Mouse (Mus musculus): ENCODE data around the gene Pitpna. TPM values are rescaled to one million over a fixed set of nuclear protein-coding genes. Genes with fewer than 3 reads are reported as not detected.

Pitpna gene
- polyA plus RNA-seq, 1 experiment from 2014 or later = 99.5 TPM

GRCm38 (mm10) chr11:75560530-75561409 lies 27.1 kb upstream of the Pitpna start:
- WGBS = 76% methylated on average over 14 of the region's 14 CpGs
- no peaks in the 10 kb centered on the region for H3K27me3 ChIP-seq (ENCODE audit: control insufficient read depth, insufficient read depth, low read length)
- H3K4me1 ChIP-seq (replicated peaks; ENCODE audit: control insufficient read depth, insufficient read depth, low read length) = no peaks in the 10 kb centered on the region
- no peak overlapping the region for H3K4me2 ChIP-seq (replicated peaks; ENCODE audit: low read depth, low read length)
- H3K9ac ChIP-seq (ENCODE audit: low read depth, low read length) = no peak overlapping the region
- no peak overlapping the region for H3K27ac ChIP-seq (ENCODE audit: low read depth, low read length)
- ATAC-seq (ENCODE audit: low FRiP score) = no peak
- no peak overlapping the region for H3K4me3 ChIP-seq (ENCODE audit: low read depth, low read length)
- no peaks in the 10 kb centered on the region for H3K36me3 ChIP-seq (ENCODE audit: control insufficient read depth, insufficient read depth, low read length)
- no peaks in the 10 kb centered on the region for H3K9me3 ChIP-seq (ENCODE audit: control insufficient read depth, low read length)
- no peak for DNase-seq (ENCODE audit: low spot score)

DNA sequence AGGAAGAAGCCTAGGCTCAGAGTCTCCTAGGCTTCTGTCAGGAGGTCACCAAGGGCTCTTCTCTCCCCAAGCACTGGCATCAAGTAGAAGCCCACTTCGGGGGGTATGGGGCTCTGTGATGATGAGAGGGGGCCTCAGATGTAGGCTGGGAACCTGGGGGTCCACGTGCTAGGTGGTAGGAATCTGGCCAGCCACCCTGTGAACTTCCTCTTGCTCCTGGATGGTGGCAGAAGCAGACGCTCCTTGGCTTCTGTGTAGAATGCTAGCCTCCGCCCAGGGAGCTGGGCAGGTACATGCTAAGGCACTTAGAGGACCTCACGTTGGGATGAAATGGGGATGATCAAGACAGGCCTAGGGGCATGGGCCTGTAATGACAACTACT lies 26.5 kb upstream of the Pitpna start:
- no peaks in the 10 kb centered on the region for H3K27me3 ChIP-seq (ENCODE audit: control insufficient read depth, insufficient read depth, low read length)
- no peaks in the 10 kb centered on the region for H3K36me3 ChIP-seq (ENCODE audit: control insufficient read depth, insufficient read depth, low read length)
- H3K9ac ChIP-seq (ENCODE audit: low read depth, low read length) = no peak overlapping the region
- no peaks in the 10 kb centered on the region for H3K4me1 ChIP-seq (replicated peaks; ENCODE audit: control insufficient read depth, insufficient read depth, low read length)
- DNase-seq (ENCODE audit: low spot score) = no peak
- H3K4me2 ChIP-seq (replicated peaks; ENCODE audit: low read depth, low read length) = no peak overlapping the region
- ATAC-seq (ENCODE audit: low FRiP score) = no peak
- H3K9me3 ChIP-seq (ENCODE audit: control insufficient read depth, low read length) = no peaks in the 10 kb centered on the region
- H3K27ac ChIP-seq (ENCODE audit: low read depth, low read length) = no peak overlapping the region
- WGBS = 85% methylated on average over 5 of the region's 5 CpGs
- no peak overlapping the region for H3K4me3 ChIP-seq (ENCODE audit: low read depth, low read length)

DNA sequence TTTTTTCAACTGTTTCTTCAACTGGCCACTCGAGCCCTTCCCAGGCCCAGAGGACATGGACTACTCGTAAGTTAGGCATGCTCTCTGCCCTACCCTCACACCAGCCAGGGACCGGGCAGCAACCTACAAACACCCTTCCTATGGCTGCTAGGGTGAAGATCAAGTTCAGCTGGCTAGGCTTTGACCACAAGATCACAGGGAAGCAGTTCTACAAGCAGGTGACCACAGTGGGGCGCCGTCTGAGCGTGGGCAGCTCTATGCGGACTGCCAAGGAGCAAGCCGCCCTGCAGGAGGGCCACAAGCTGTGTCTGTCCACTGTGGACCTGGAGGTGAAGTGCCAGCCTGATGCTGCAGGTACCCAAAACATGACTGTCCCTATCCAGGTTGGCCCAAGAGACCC lies 25.1 kb upstream of the Pitpna start:
- Histone ChIP-seq H3K36me3 (ENCODE audit: control insufficient read depth, insufficient read depth, low read length) (no peaks in the 10 kb centered on the region), H3K4me3 (ENCODE audit: low read depth, low read length) (no peak overlapping the region), H3K9me3 (ENCODE audit: control insufficient read depth, low read length) (no peaks in the 10 kb centered on the region), H3K9ac (ENCODE audit: low read depth, low read length) (no peak overlapping the region), H3K27ac (ENCODE audit: low read depth, low read length) (no peak overlapping the region), H3K4me1 (replicated peaks; ENCODE audit: control insufficient read depth, insufficient read depth, low read length) (no peaks in the 10 kb centered on the region), H3K4me2 (replicated peaks; ENCODE audit: low read depth, low read length) (no peak overlapping the region), H3K27me3 (ENCODE audit: control insufficient read depth, insufficient read depth, low read length) (no peaks in the 10 kb centered on the region)
- 87% methylated on average over 8 of the region's 8 CpGs for WGBS
- no peak for ATAC-seq (ENCODE audit: low FRiP score)
- no peak for DNase-seq (ENCODE audit: low spot score)

GRCm38 (mm10) chr11:75563851-75564548 lies 23.9 kb upstream of the Pitpna start:
- ATAC-seq (ENCODE audit: low FRiP score) (no peak), DNase-seq (ENCODE audit: low spot score) (no peak)
- no peaks in the 10 kb centered on the region for H3K4me1 ChIP-seq (replicated peaks; ENCODE audit: control insufficient read depth, insufficient read depth, low read length)
- no peak overlapping the region for H3K27ac ChIP-seq (ENCODE audit: low read depth, low read length)
- 68% methylated on average over 18 of the region's 18 CpGs for WGBS
- H3K4me2 ChIP-seq (replicated peaks; ENCODE audit: low read depth, low read length) = no peak overlapping the region
- H3K36me3 ChIP-seq (ENCODE audit: control insufficient read depth, insufficient read depth, low read length) = no peaks in the 10 kb centered on the region
- no peak overlapping the region for H3K4me3 ChIP-seq (ENCODE audit: low read depth, low read length)
- no peaks in the 10 kb centered on the region for H3K27me3 ChIP-seq (ENCODE audit: control insufficient read depth, insufficient read depth, low read length)
- H3K9ac ChIP-seq (ENCODE audit: low read depth, low read length) = no peak overlapping the region
- no peaks in the 10 kb centered on the region for H3K9me3 ChIP-seq (ENCODE audit: control insufficient read depth, low read length)

- Histone ChIP-seq H3K27me3 (ENCODE audit: control insufficient read depth, insufficient read depth, low read length) (no peaks in the 10 kb centered on the region), H3K9ac (ENCODE audit: low read depth, low read length) (no peak overlapping the region), H3K4me2 (replicated peaks; ENCODE audit: low read depth, low read length) (no peak overlapping the region), H3K9me3 (ENCODE audit: control insufficient read depth, low read length) (no peaks in the 10 kb centered on the region), H3K36me3 (ENCODE audit: control insufficient read depth, insufficient read depth, low read length) (no peaks in the 10 kb centered on the region), H3K4me1 (replicated peaks; ENCODE audit: control insufficient read depth, insufficient read depth, low read length) (no peaks in the 10 kb centered on the region), H3K27ac (ENCODE audit: low read depth, low read length) (no peak overlapping the region), H3K4me3 (ENCODE audit: low read depth, low read length) (no peak overlapping the region)
- DNase-seq (ENCODE audit: low spot score) = no peak
- ATAC-seq (ENCODE audit: low FRiP score) = no peak
- 65% methylated on average over 2 of the region's 2 CpGs for WGBS
Measured at GRCm38 (mm10) chr11:75565849-75566248, 22.0 kb upstream of the Pitpna start.

- H3K27ac ChIP-seq (ENCODE audit: low read depth, low read length) = no peak overlapping the region
- no peaks in the 10 kb centered on the region for H3K36me3 ChIP-seq (ENCODE audit: control insufficient read depth, insufficient read depth, low read length)
- H3K4me2 ChIP-seq (replicated peaks; ENCODE audit: low read depth, low read length) = no peak overlapping the region
- no peaks in the 10 kb centered on the region for H3K27me3 ChIP-seq (ENCODE audit: control insufficient read depth, insufficient read depth, low read length)
- DNase-seq (ENCODE audit: low spot score) = no peak
- no peaks in the 10 kb centered on the region for H3K4me1 ChIP-seq (replicated peaks; ENCODE audit: control insufficient read depth, insufficient read depth, low read length)
- H3K4me3 ChIP-seq (ENCODE audit: low read depth, low read length) = no peak overlapping the region
- H3K9ac ChIP-seq (ENCODE audit: low read depth, low read length) = no peak overlapping the region
- H3K9me3 ChIP-seq (ENCODE audit: control insufficient read depth, low read length) = no peaks in the 10 kb centered on the region
- WGBS = 78% methylated on average over 13 of the region's 13 CpGs
- ATAC-seq (ENCODE audit: low FRiP score) = no peak
Measured at GRCm38 (mm10) chr11:75566276-75567196, 21.4 kb upstream of the Pitpna start.

DNA sequence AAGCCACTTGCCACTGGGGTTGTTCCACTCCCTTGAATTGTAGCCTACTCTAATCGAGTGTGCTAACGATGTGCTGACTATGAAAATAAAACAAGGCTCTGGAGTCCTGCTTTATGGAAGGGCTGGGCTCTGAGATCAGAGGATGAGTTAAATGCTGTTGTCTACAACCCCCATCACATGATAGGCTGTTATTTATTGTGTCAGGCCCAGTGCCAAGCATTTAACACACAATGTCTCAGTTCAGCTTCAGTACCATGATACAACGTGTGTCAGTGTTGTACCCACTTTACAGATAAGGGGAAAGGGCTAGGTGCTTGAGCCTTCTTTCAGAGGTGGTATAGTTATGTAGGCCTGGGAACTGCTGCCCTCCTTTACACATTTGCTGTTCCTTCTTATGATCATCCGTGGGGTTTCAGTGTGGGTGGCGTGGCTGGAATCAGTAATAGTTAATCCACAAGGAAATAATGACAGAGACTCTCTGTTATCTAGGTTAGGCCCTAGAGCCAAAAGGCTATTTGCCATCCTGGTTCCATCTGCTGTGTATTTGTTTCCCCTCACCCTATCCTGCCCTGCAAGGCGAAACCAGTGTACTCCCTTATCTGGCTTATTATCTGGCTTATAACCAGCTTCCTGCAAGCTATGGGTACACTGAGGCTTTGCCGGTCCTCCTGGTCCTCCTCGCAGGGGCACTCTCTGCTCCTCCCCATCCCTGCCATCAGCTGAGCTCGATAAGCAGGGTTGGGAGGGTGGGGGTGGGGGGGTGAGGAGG lies 20.4 kb upstream of the Pitpna start:
- 73% methylated on average over 9 of the region's 9 CpGs for WGBS
- no peak for ATAC-seq (ENCODE audit: low FRiP score)
- no peaks in the 10 kb centered on the region for H3K36me3 ChIP-seq (ENCODE audit: control insufficient read depth, insufficient read depth, low read length)

DNA sequence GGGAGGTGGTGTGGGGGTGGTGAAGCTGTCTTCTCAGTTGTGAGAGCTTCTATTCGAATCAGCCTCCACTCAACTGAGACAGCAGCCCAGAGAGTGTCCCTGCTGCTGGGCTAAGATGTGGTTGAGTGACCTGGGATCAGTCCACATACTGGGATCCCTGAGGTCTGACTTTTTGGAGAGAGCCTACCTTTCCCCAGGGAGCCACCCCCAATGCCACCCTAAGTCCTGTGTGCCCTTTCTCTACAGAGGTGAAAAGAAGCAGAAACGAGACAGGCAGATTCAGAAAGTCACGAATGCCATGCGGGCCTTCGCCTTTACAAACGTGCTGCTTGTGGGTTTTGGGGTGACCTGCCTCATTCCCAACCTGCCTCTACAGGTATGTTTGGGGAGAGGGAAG lies 19.8 kb upstream of the Pitpna start:
- H3K4me3 ChIP-seq (ENCODE audit: low read depth, low read length) = no peak overlapping the region
- H3K36me3 ChIP-seq (ENCODE audit: control insufficient read depth, insufficient read depth, low read length) = no peaks in the 10 kb centered on the region
- H3K4me1 ChIP-seq (replicated peaks; ENCODE audit: control insufficient read depth, insufficient read depth, low read length) = peaks cover 11% of the 10 kb centered on the region
- H3K27me3 ChIP-seq (ENCODE audit: control insufficient read depth, insufficient read depth, low read length) = no peaks in the 10 kb centered on the region
- no peaks in the 10 kb centered on the region for H3K9me3 ChIP-seq (ENCODE audit: control insufficient read depth, low read length)
- WGBS = 84% methylated on average over 6 of the region's 6 CpGs
- no peak overlapping the region for H3K27ac ChIP-seq (ENCODE audit: low read depth, low read length)
- H3K4me2 ChIP-seq (replicated peaks; ENCODE audit: low read depth, low read length) = no peak overlapping the region
- DNase-seq (ENCODE audit: low spot score) (no peak), ATAC-seq (ENCODE audit: low FRiP score) (no peak)
- no peak overlapping the region for H3K9ac ChIP-seq (ENCODE audit: low read depth, low read length)

More for the DNA sequence above, 20.4 kb upstream of the Pitpna start:
- H3K9ac ChIP-seq (ENCODE audit: low read depth, low read length) = no peak overlapping the region
- H3K4me1 ChIP-seq (replicated peaks; ENCODE audit: control insufficient read depth, insufficient read depth, low read length) = peaks cover 5% of the 10 kb centered on the region
- H3K27me3 ChIP-seq (ENCODE audit: control insufficient read depth, insufficient read depth, low read length) = no peaks in the 10 kb centered on the region
- no peak overlapping the region for H3K4me3 ChIP-seq (ENCODE audit: low read depth, low read length)
- no peak overlapping the region for H3K4me2 ChIP-seq (replicated peaks; ENCODE audit: low read depth, low read length)
- no peaks in the 10 kb centered on the region for H3K9me3 ChIP-seq (ENCODE audit: control insufficient read depth, low read length)
- DNase-seq (ENCODE audit: low spot score) = no peak
- H3K27ac ChIP-seq (ENCODE audit: low read depth, low read length) = no peak overlapping the region

All from hindbrain, embryonic 11.5 days (tissue).